Mouse (Mus musculus) intestine, postnatal 0 days (tissue): ENCODE data around the gene A530084C06Rik. TPM values are rescaled to one million over a fixed set of nuclear protein-coding genes. Genes with fewer than 3 reads are reported as not detected.

Experiments used
- ATAC-seq: fragments of 200-750 bp; cut with Nextera tagmentation; 2 replicates; pipeline ENCODE4 v1.8.0; 2017; ENCODE audit warnings: mild to moderate bottlenecking, moderate TSS enrichment, moderate library complexity
- H3K27ac ChIP-seq: fragments of 300-500 bp; sonication (generic); 2 replicates; pipeline ENCODE4 v1.5.1; 2014; ENCODE audit warnings: mild to moderate bottlenecking, low read depth, low read length, moderate library complexity
- H3K27me3 ChIP-seq: fragments of 300-500 bp; sonication (generic); replicated peaks from 2 replicates; pipeline ENCODE4 v1.6.1; 2014; ENCODE audit warnings: low read length, mixed read lengths; ENCODE audit not compliant: control insufficient read depth, insufficient read depth
- H3K36me3 ChIP-seq: fragments of 300-500 bp; sonication (generic); 2 replicates; pipeline ENCODE4 v1.6.1; 2014; ENCODE audit warnings: mild to moderate bottlenecking, moderate library complexity; ENCODE audit not compliant: control insufficient read depth, insufficient read depth
- H3K4me1 ChIP-seq: fragments of 300-500 bp; sonication (generic); replicated peaks from 2 replicates; pipeline ENCODE4 v1.6.1; 2014; ENCODE audit warnings: antibody characterized with exemption, low read length, mixed read lengths; ENCODE audit not compliant: control insufficient read depth, insufficient read depth
- H3K4me2 ChIP-seq: fragments of 300-500 bp; sonication (generic); replicated peaks from 2 replicates; pipeline ENCODE4 v1.6.1; 2014; ENCODE audit warnings: low read depth, mild to moderate bottlenecking, moderate library complexity
- H3K4me3 ChIP-seq: fragments of 300-500 bp; sonication (generic); 2 replicates; pipeline ENCODE4 v1.5.1; 2014; ENCODE audit warnings: low read depth, low read length
- H3K9ac ChIP-seq: fragments of 300-500 bp; sonication (generic); 2 replicates; pipeline ENCODE4 v1.6.1; 2014; ENCODE audit warnings: mild to moderate bottlenecking, low read depth, low read length
- H3K9me3 ChIP-seq: fragments of 300-500 bp; sonication (generic); 2 replicates; pipeline ENCODE4 v1.6.1; 2016; ENCODE audit warnings: mixed run types; ENCODE audit not compliant: control insufficient read depth
- CTCF ChIP-seq: sonication (generic); IDR thresholded peaks from 2 replicates; pipeline ENCODE4 v1.5.1; 2016; ENCODE audit warnings: low read depth, mild to moderate bottlenecking, control low read depth, antibody characterized with exemption, moderate library complexity
- WGBS: fragments of 180-500 bp; shearing (Covaris S2); extraction: QIAGEN DNeasy Blood & Tissue Kit; methylation state at CpG from one replicate; pipeline ENCODE4 v1.1.7; 2014; 5-methylcytosine and 5-hydroxymethylcytosine counted together
- polyA plus RNA-seq: library from polyadenylated mRNA; unstranded; fragments of >200 nt; fragmentation: Nextera tagmentation; extraction: Ambion mirVana; gene quantifications from 2 replicates; pipeline ENCODE4 v1.2.1, GENCODE M21; 2015

The A530084C06Rik gene
- polyA plus RNA-seq, 1 experiment from 2014 or later, result not detected

GRCm38 (mm10) chr13:31577576-31577975 is 18.4 kb upstream of the A530084C06Rik start:
- Histone ChIP-seq H3K27me3 (no peaks in the 10 kb centered on the region), H3K36me3 (no peaks in the 10 kb centered on the region), H3K9ac (no peak overlapping the region), H3K9me3 (no peaks in the 10 kb centered on the region), H3K27ac (peak overlapping the region; percentile 28; the same call in 1 of the 2 replicates), H3K4me2 (no peak overlapping the region), H3K4me1 (no peaks in the 10 kb centered on the region), H3K4me3 (no peak overlapping the region)
- 36% methylated on average over 6 of the region's 6 CpGs for WGBS
- ATAC-seq, result no peak
- no peak for TF ChIP-seq CTCF

GRCm38 (mm10) chr13:31576696-31577095 is 17.6 kb upstream of the A530084C06Rik start:
- 29% methylated on average over 4 of the region's 4 CpGs for WGBS
- H3K4me2 ChIP-seq, result no peak overlapping the region

GRCm38 (mm10) chr13:31574627-31575026 is 15.5 kb upstream of the A530084C06Rik start:
- Histone ChIP-seq H3K4me1 (no peaks in the 10 kb centered on the region), H3K4me3 (no peak overlapping the region), H3K4me2 (no peak overlapping the region), H3K9ac (no peak overlapping the region), H3K27ac (no peak overlapping the region), H3K9me3 (no peaks in the 10 kb centered on the region), H3K27me3 (no peaks in the 10 kb centered on the region), H3K36me3 (no peaks in the 10 kb centered on the region)
- 90% methylated on average over 3 of the region's 3 CpGs for WGBS
- no peak for TF ChIP-seq CTCF
- no peak for ATAC-seq

More at GRCm38 (mm10) chr13:31576696-31577095, 17.6 kb upstream of the A530084C06Rik start:
- no peak for TF ChIP-seq CTCF
- no peak overlapping the region for H3K9ac ChIP-seq
- no peaks in the 10 kb centered on the region for H3K9me3 ChIP-seq
- no peaks in the 10 kb centered on the region for H3K27me3 ChIP-seq
- no peak overlapping the region for H3K4me3 ChIP-seq
- no peaks in the 10 kb centered on the region for H3K36me3 ChIP-seq
- no peaks in the 10 kb centered on the region for H3K4me1 ChIP-seq
- no peak for ATAC-seq
- H3K27ac ChIP-seq, result no peak overlapping the region

- Histone ChIP-seq H3K4me1 (peaks cover 1% of the 10 kb centered on the region; the same call in 1 of the 2 replicates), H3K36me3 (no peaks in the 10 kb centered on the region), H3K4me3 (no peak overlapping the region), H3K27me3 (no peaks in the 10 kb centered on the region), H3K27ac (no peak overlapping the region), H3K4me2 (no peak overlapping the region), H3K9ac (no peak overlapping the region), H3K9me3 (no peaks in the 10 kb centered on the region)
- ATAC-seq, result no peak
- no peak for TF ChIP-seq CTCF
- WGBS, result 81% methylated on average over 10 of the region's 10 CpGs
Observed at GRCm38 (mm10) chr13:31572806-31573508, 13.8 kb upstream of the A530084C06Rik start.

GRCm38 (mm10) chr13:31567617-31568294 is 8.6 kb upstream of the A530084C06Rik start:
- no peak overlapping the region for H3K27ac ChIP-seq
- peaks cover 4% of the 10 kb centered on the region; the same call in 1 of the 2 replicates for H3K27me3 ChIP-seq
- peaks cover 7% of the 10 kb centered on the region; the same call in 1 of the 2 replicates for H3K4me1 ChIP-seq
- ATAC-seq, result peak; percentile 96
- peak overlapping the region; percentile 32 for H3K4me2 ChIP-seq
- no peak overlapping the region for H3K4me3 ChIP-seq
- no peaks in the 10 kb centered on the region for H3K9me3 ChIP-seq
- no peaks in the 10 kb centered on the region for H3K36me3 ChIP-seq
- no peak overlapping the region for H3K9ac ChIP-seq
- TF ChIP-seq CTCF, result no peak
- WGBS, result 66% methylated on average over 6 of the region's 6 CpGs

GRCm38 (mm10) chr13:31567099-31567498 is 8.0 kb upstream of the A530084C06Rik start:
- no peak overlapping the region for H3K4me3 ChIP-seq
- 53% methylated on average over 8 of the region's 8 CpGs for WGBS
- H3K4me2 ChIP-seq, result peak overlapping the region; percentile 32
- no peak overlapping the region for H3K9ac ChIP-seq
- H3K4me1 ChIP-seq, result peaks cover 7% of the 10 kb centered on the region; the same call in 1 of the 2 replicates
- peaks cover 4% of the 10 kb centered on the region; the same call in 1 of the 2 replicates for H3K27me3 ChIP-seq
- H3K36me3 ChIP-seq, result no peaks in the 10 kb centered on the region
- peak; percentile 63 for ATAC-seq
- no peak for TF ChIP-seq CTCF
- no peak overlapping the region for H3K27ac ChIP-seq
- no peaks in the 10 kb centered on the region for H3K9me3 ChIP-seq
